Mouse (Mus musculus): ENCODE results near the gene Rad51d.

DNA sequence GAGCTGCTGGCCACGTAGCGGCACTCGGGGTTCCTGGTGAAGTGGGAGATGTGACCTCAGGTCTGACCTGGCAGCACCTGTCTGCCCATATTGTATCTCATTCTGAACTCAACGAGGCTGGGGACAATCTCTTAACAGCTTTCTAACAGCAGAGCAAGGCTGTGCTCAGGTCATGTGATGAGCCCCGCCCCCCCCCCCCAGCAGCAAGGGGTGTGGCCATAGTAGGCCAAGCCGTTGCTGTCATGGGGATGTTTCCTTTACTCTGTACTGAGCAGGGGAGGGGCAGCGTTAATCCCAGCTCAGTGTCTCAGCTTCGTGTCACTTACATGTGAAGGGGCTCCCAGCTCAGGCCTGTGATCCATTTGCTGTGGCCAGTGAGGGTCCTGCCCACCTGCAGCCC is 14.5 kb upstream of the Rad51d start:
- TF ChIP-seq CTCF (IDR thresholded peaks at IDR 0.05; ENCODE audit: low read depth) (no peak), EP300 (optimal IDR thresholded peaks at IDR 0.05) (no peak)
